Mouse (Mus musculus) ZHBTc4 (cell line): ENCODE data around the gene Map1lc3a.
A peak's percentile ranks its signal among the peaks of the same experiment; 100 is the strongest.

Experiments used
- DNase-seq: peaks from one replicate; pipeline ENCODE4 v3.0.0-alpha.2; 2011; ENCODE audit warnings: low read depth, low spot score

The Map1lc3a gene

DNA sequence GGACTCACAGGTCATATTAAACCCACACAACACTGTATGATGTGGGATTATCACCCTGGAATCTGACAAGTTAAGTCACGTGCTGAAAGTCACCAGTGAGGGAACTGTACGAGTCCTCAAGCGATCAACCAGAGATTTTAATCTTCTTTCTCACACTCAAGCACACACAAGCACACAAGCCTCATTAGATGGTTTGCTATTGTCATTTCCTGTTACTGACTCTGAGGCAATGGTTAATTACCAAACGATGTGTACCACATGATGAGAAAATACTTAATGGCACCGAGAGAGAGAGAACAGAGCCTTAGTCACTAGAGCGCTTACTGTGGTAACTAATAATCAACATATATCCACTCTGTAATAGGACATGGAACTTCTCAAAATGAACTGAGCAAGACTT, 9.6 kb downstream of the Map1lc3a start:
- DNase-seq: no peak

DNA sequence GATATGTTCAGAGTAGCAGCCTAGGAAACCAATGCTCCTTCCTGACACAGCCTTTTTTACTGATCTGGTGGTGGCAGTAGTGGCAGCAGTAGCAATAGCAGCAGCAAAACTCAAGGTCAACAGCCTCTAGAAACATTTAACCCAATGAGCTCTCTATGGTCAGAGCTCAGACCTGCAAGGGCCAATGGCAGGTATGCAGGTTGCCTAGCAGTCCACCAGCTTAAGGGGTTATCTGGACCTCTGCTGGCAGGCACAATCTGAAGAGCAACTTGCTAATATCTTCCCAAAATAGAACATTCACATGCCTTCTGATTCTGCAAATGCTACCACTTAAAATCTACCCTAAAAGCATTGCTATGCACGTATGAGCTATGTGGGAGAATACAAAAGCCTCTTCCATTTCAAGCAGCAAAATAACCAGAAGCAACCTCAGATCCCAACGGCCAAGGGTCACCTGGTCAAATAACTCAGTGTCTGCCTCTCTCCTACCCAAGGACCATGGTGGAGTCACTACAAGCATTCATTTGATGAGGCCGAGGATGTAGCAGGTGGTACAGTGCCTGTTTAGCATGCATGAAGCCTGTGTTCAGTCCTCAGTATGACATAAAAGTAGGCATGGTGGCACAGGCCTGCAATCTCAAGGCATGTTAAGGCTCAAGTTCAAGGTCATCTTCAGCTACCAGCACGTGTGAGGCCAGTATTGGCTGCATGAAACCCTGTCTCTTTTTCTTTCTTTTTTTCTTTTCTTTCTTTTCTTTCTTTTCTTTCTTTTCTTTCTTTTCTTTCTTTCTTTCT, 11.6 kb downstream of the Map1lc3a start:
- no peak for DNase-seq

DNA sequence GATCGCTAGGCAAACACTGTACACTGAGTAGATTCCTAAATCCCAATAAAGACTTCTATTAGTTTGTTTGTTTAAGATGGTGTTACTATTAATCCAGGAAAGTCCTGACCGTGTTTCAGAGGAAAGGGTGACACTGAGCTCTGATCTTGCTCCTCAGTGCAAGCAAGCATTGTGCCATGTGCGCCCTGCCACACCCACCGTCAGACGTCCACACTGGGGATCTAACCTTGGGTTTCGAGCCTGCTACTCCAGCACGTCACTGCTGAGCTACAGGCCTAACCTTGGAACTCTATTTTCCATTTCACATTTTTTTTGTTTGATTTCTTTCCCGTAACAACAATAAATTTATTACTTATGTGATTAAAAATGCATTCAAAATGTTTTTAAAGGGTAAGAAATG, 14.0 kb downstream of the Map1lc3a start:
- no peak for DNase-seq

DNA sequence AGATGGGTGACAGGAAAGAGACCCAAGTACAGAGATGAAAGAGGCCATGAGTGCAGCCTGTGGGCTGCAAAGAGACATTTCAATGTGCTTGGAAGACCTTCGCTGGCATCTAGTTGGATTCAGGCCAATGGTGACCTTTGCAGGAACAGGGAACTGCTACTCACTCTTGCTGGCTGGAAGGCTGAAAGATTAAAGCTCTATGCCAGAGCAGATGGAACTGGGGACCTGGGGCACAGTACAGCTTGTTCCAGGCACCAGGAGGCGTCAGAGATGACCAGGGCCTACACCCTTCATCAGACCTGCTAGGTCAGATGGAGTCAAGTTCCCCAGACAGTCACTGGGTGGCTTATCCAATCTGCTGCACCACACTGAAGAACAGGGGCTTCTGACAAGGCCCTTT, 17.3 kb downstream of the Map1lc3a start:
- DNase-seq: no peak

DNA sequence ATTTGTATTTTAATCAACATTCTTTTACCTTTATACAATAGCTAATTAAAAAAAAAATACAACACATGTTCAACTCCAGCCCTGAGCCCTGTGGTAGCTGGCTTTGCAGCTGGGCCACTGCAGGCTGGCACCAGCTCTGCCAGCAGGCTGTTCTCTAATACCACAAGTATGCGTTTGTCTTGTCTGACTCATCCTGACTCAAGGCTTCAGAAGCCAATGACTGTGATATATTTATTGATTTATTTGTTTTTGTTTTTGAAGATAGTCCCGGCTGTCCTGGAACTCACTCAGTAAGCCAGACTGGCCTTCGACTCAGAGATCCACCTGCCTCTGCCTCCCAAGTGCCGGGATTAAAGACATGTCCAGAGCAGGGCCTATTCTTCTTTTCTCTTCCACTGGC, 17.8 kb downstream of the Map1lc3a start:
- no peak for DNase-seq

DNA sequence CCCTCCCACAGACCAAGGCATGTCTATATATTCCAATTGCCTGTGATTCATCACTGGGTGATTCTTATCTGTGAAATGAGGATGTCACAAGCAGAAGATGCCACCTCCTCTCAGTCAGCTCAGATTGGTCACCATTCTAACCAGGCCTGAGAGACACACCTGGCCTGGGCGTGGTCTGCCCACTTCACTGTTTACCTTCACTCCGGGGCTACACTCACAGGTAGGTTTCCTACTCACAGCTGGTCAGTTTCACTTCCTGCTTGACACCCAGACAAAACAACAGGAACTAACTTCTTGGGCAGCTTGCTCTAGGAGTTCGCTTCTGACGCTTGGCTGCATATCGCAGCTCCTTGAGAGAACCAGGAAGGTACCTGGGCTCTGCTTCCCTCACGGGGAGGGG, 19.4 kb downstream of the Map1lc3a start:
- no peak for DNase-seq

DNA sequence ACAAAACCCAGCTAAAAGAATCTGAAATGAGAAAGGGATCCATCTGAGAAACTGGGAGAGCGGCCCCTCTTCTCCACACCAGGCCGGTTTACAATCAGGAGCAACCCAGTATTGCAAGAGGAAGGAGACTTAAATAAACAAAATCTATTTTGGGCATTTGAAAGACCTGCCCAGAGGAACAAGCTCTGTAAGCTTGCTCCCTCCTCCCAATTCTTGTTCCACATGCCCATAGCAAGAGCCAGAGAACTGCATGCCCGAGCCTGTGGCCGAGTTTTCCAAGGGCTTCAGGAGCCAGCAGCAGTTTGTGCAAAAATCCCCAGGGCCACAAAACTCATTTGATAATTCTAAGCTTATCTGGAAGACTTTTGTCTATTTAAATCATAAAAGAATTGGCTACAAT, 23.5 kb downstream of the Map1lc3a start:
- DNase-seq: no peak

DNA sequence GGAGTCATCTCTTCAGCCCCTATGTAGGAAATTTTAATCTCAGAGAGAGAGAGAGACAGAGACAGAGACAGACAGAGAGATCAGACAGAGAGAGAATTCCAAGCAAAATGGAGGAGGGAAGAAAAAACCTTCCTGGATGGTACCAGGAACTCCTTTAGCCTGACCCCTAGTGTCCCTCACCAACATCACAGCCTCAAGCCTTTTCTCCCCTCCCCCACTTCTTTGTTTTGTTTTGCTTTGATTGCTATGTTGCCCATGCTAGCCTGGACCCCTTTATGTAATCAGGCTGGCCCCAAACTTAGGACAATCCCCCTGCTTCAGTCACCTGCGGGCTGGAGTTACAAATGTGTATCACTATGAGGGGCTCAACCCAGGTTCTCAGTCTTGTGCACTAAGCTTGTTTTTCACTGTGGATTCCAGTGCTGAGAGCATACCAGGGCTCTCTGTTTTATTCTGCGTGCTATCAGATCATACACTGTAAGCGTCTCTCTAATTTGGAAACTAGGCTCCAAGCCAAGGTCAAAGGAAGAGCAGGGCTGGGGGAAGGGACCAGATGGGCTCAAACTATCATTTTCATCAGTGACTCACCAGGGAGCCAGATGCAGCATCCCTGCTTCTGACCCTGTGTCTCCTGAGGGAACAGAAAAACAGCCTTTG, 33.0 kb downstream of the Map1lc3a start:
- peak; percentile 66 for DNase-seq

DNA sequence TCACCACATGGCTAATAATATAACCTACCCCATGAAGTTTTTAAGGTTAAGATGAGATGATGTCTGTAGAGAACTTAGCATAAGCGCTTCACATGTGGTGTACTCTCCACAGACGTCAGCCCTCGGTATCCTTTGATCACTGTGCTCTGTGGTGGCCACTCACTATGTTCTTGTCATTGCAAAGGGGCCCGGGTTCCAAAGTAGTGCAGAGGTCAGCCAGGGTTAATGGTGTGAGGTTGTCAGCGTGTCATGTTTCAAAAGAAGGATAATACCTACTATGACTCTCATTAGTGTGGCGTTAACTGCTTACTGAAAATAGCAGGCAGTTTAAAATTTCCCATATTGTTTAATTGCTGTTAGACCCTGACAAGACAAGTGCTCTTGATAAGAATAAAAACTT, 37.6 kb downstream of the Map1lc3a start:
- no peak for DNase-seq

DNA sequence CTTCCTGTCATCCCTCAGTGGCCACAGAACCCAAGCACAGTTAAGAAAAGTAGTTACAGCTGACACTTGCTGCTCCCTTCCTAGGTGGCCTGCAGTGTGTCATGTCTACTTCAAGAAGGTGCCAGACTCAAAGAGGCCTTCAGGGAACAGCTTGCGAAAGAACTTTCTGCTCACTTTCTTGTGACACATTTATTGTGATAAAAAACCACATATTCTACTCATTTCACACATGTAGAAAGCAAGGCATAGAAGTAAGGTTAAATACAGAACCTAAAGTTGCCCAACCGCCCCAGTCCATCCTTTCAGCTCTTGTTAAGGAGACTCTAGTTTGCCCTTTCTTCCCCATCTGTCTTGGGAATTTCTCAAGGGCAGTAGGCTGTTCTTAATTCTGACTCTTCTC, 42.5 kb downstream of the Map1lc3a start:
- no peak for DNase-seq

DNA sequence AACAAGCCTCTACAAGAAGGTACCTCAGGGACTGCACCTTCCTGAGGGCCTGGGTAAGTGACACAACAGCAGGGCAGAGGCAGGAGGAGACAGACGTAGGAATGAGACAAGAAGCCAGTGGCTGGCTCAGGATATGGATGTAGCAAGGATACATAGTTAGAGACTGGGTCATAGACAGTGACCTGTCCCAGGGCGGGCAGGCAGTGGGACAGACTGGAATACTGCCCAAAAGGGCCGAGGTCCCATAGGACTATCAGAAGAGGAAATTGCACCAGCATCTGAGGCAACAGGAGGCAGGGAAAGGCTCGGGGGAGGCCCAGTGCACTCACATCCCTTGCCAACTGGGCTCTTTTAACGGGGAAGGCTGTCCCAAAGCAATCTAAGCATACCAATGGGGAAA, 44.5 kb downstream of the Map1lc3a start:
- DNase-seq: no peak

DNA sequence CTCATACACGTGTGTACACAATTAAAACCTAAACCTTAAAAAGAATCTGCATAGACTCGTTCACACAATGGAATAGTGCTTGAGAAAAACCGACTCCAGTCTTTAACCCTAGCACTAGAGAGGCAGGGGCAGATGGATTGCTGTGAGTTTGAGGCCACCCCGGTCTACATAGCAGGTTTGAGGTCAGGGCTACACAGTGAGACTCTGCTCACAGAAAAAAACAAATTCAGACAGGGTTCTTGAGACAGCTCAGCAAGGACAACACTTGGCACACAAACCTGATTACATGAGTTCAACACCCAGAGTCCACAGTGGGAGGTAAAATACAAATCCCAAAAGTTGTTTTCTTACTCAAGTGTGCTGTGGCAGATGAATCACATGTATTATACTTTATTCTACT, 49.9 kb downstream of the Map1lc3a start:
- no peak for DNase-seq
